Mouse (Mus musculus) liver, embryonic 11.5 days (tissue): ENCODE measurements around the gene Ebf1. TPM values are rescaled to one million over a fixed set of nuclear protein-coding genes. Genes with fewer than 3 reads are reported as not detected.

Source experiments
- ATAC-seq: fragments of 200-750 bp; cut with Nextera tagmentation; replicated peaks from 2 replicates; pipeline ENCODE4 v1.8.0; 2017; ENCODE audit warnings: moderate number of reproducible peaks, mild to moderate bottlenecking, moderate TSS enrichment, moderate library complexity; ENCODE audit not compliant: low FRiP score
- DNase-seq: peaks from one replicate; pipeline ENCODE4 v3.0.0-alpha.2; 2017; ENCODE audit warnings: low spot score
- H3K27ac ChIP-seq: fragments of 300-500 bp; sonication (generic); 2 replicates; pipeline ENCODE4 v1.5.1; 2014; ENCODE audit warnings: mild to moderate bottlenecking, low read depth, low read length, control low read depth
- H3K27me3 ChIP-seq: fragments of 300-500 bp; sonication (generic); replicated peaks from 2 replicates; pipeline ENCODE4 v1.6.1; 2014; ENCODE audit warnings: low read length, mixed read lengths; ENCODE audit not compliant: control insufficient read depth, insufficient read depth
- H3K36me3 ChIP-seq: fragments of 300-500 bp; sonication (generic); 2 replicates; pipeline ENCODE4 v1.6.1; 2014; ENCODE audit warnings: mild to moderate bottlenecking, low read length, moderate library complexity, mixed read lengths; ENCODE audit not compliant: control insufficient read depth, insufficient read depth
- H3K4me1 ChIP-seq: fragments of 300-500 bp; sonication (generic); replicated peaks from 2 replicates; pipeline ENCODE4 v1.6.1; 2014; ENCODE audit warnings: low read length, mixed read lengths; ENCODE audit not compliant: control insufficient read depth, insufficient read depth
- H3K4me2 ChIP-seq: fragments of 300-500 bp; sonication (generic); 2 replicates; pipeline ENCODE4 v1.6.1; 2014; ENCODE audit warnings: mild to moderate bottlenecking, control low read depth, moderate library complexity
- H3K4me3 ChIP-seq: fragments of 300-500 bp; sonication (generic); 2 replicates; pipeline ENCODE4 v1.5.1; 2014; ENCODE audit warnings: low read depth, low read length, control low read depth
- H3K9ac ChIP-seq: fragments of 300-500 bp; sonication (generic); 2 replicates; pipeline ENCODE4 v1.6.1; 2014; ENCODE audit warnings: low read depth, low read length, control low read depth
- H3K9me3 ChIP-seq: fragments of 300-500 bp; sonication (generic); 2 replicates; pipeline ENCODE4 v1.6.1; 2016; ENCODE audit warnings: low read length, inconsistent platforms, mixed read lengths; ENCODE audit not compliant: control insufficient read depth
- WGBS: fragments of 180-500 bp; shearing (Covaris S2); extraction: QIAGEN DNeasy Blood & Tissue Kit; methylation state at CpG from one replicate; pipeline ENCODE4 v1.1.7; 2014; 5-methylcytosine and 5-hydroxymethylcytosine counted together
- polyA plus RNA-seq: library from polyadenylated mRNA; unstranded; fragments of >200 nt; fragmentation: Nextera tagmentation; extraction: Ambion mirVana; gene quantifications from 2 replicates; pipeline ENCODE4 v1.2.1, GENCODE M21; 2014

Gene Ebf1
- polyA plus RNA-seq, 1 experiment from 2014 or later = 0.99 TPM

DNA sequence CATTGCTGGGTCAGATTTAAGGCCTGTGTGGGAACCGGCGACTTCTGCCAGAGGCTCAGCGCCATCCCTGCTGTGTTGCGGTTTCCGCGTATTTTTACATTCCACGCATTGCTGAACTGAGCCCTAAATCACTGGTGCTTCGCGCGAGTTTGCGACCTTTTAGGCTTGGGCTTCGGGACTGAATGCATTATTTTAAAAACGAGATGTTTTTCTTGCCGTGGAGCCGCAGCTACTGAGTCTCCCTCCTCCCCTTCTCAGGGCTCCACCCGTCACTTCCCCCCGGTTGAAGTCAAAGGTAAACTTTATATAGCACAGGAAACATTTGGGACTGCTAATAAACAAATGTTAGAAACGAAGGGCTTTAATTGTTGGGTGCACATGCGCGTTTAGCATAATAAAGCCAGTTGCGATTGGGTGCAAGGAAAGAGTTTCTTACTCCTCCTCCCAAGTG, 68.8 kb downstream of the Ebf1 start:
- no peak overlapping the region for H3K27ac ChIP-seq
- DNase-seq = no peak
- no peak overlapping the region for H3K9ac ChIP-seq
- no peaks in the 10 kb centered on the region for H3K36me3 ChIP-seq
- H3K4me2 ChIP-seq = peak overlapping the region; percentile 33; the same call in 1 of the 2 replicates
- WGBS = 30% methylated on average over 21 of the region's 21 CpGs
- H3K4me3 ChIP-seq = no peak overlapping the region
- no peaks in the 10 kb centered on the region for H3K4me1 ChIP-seq
- no peak for ATAC-seq
- H3K9me3 ChIP-seq = no peaks in the 10 kb centered on the region
- H3K27me3 ChIP-seq = no peaks in the 10 kb centered on the region

DNA sequence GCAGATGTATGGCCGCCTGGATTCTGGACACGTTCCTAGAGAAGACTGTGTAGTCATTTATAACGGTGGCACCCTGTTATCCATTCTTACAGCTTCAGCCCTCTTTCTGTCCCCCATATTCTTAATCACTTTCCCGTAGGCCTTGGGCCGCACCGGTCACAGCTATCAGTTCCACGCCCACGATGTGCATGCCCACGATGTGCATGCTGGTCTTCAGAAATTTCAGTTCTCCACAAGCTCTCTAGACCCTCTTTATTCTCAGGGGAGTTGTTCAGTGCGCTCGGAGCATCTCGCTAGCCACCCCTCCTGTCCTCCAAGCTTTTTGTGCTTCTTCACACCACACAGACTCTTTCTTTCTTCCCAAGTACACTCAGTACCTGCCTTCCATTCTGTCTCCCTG, 69.3 kb downstream of the Ebf1 start:
- Histone ChIP-seq H3K4me1 (no peaks in the 10 kb centered on the region), H3K27me3 (no peaks in the 10 kb centered on the region), H3K4me3 (no peak overlapping the region), H3K9ac (no peak overlapping the region), H3K27ac (no peak overlapping the region), H3K4me2 (no peak overlapping the region), H3K36me3 (no peaks in the 10 kb centered on the region), H3K9me3 (no peaks in the 10 kb centered on the region)
- ATAC-seq = no peak
- WGBS = 72% methylated on average over 12 of the region's 12 CpGs
- no peak for DNase-seq

DNA sequence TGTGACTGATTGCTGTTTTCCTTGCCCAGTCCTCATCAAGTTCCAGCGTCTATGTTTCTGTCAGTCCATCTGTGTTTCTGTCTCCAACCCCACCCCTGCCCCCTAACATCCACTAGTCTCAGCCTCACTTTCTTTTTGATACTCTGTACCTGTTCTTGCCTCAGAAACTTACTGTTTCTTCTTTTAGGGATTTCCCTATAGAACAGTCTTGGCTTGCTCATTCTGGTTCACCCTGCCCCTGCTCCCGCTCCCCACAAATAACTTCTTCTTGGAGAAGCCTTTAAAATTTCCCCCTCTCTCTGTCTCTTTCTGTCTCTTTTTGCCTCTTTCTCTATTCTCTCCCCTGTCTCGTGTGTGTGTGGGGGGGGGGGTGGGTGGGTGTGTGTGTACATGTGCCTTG, 71.4 kb downstream of the Ebf1 start:
- Histone ChIP-seq H3K36me3 (no peaks in the 10 kb centered on the region), H3K27ac (no peak overlapping the region), H3K4me1 (no peaks in the 10 kb centered on the region), H3K4me3 (no peak overlapping the region), H3K9ac (no peak overlapping the region), H3K4me2 (no peak overlapping the region), H3K27me3 (no peaks in the 10 kb centered on the region), H3K9me3 (no peaks in the 10 kb centered on the region)
- DNase-seq = no peak
- ATAC-seq = no peak
- 72% methylated on average over 3 of the region's 3 CpGs for WGBS

DNA sequence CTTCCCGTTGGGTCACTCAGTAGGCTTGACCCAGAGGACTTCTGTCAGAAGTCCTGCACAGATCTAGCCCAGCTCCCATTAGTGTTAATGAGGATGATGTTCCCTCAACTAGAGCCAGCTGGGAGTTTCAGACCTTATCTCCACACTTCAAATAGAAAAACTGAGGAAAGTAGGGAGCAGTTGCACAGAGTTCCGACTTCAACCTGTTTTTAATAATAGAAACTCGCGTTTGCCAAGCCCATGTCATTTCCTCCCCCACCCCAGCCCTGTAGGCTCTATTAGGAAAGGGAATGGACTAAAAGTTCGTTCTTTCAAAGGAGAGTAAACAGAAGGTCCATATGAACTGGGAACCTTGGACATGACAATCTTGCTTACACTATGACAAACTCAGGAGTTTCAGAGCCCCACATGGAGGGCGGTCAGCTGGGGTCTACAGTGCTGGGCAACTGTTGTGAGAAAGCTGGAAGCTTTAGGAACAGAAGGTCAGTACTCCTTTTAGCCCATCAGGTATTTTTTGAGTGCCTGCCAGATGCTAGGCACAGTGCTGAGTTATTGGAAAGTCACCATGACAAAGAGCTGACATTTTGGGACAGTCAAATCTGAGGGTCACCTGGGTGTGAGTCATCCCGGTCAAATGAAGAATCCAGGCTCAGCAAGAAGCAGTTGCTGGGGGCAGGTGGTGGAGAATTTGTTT, 72.6 kb downstream of the Ebf1 start:
- DNase-seq = no peak
- Histone ChIP-seq H3K4me1 (no peaks in the 10 kb centered on the region), H3K27me3 (no peaks in the 10 kb centered on the region), H3K9ac (no peak overlapping the region), H3K27ac (no peak overlapping the region), H3K4me2 (no peak overlapping the region), H3K4me3 (no peak overlapping the region), H3K36me3 (no peaks in the 10 kb centered on the region), H3K9me3 (no peaks in the 10 kb centered on the region)
- no peak for ATAC-seq
- 76% methylated on average over 7 of the region's 7 CpGs for WGBS

DNA sequence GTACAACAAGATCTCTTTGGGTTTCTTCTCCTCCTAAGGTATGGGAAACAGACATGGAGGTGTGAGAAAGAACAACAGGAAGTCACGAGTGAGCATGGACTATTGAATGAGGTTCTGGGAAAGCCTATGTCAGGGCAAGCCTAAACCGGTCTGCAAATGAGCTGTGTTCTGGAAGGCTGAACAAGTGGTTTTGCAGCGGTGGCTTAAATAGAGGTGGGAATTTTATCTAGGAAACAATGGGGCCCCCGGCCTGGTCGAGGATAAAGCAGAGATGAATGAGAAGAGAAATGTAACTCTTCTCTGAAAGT, 73.1 kb downstream of the Ebf1 start:
- Histone ChIP-seq H3K36me3 (no peaks in the 10 kb centered on the region), H3K27ac (no peak overlapping the region), H3K4me1 (no peaks in the 10 kb centered on the region), H3K4me2 (no peak overlapping the region), H3K27me3 (no peaks in the 10 kb centered on the region), H3K4me3 (no peak overlapping the region), H3K9me3 (no peaks in the 10 kb centered on the region), H3K9ac (no peak overlapping the region)
- WGBS = 76% methylated on average over 5 of the region's 5 CpGs
- ATAC-seq (no peak), DNase-seq (no peak)

DNA sequence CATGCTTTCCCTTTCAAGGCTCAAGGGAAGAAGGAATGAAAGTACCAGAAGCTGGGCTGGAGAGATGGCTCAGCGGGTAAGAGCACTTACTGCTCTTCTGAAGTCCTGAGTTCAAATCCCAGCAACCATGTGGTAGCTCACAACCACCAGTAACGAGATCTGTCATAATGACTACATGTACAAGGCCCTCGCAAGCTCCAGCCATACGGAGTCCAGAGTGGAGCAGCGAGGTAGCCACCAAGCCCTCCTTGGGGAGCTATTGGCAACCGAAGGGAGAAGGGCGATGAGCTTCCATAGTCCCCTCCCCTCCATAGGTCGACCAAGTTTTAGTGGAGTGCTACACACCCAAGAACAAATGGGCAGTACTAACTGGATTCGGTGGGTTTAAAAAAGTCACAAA, 78.3 kb downstream of the Ebf1 start:
- ATAC-seq (no peak), DNase-seq (no peak)
- H3K27ac ChIP-seq = no peak overlapping the region
- no peaks in the 10 kb centered on the region for H3K36me3 ChIP-seq
- 91% methylated on average over 9 of the region's 9 CpGs for WGBS
- no peaks in the 10 kb centered on the region for H3K27me3 ChIP-seq
- no peak overlapping the region for H3K9ac ChIP-seq
- H3K4me2 ChIP-seq = no peak overlapping the region
- H3K4me3 ChIP-seq = no peak overlapping the region
- H3K4me1 ChIP-seq = no peaks in the 10 kb centered on the region
- no peaks in the 10 kb centered on the region for H3K9me3 ChIP-seq

DNA sequence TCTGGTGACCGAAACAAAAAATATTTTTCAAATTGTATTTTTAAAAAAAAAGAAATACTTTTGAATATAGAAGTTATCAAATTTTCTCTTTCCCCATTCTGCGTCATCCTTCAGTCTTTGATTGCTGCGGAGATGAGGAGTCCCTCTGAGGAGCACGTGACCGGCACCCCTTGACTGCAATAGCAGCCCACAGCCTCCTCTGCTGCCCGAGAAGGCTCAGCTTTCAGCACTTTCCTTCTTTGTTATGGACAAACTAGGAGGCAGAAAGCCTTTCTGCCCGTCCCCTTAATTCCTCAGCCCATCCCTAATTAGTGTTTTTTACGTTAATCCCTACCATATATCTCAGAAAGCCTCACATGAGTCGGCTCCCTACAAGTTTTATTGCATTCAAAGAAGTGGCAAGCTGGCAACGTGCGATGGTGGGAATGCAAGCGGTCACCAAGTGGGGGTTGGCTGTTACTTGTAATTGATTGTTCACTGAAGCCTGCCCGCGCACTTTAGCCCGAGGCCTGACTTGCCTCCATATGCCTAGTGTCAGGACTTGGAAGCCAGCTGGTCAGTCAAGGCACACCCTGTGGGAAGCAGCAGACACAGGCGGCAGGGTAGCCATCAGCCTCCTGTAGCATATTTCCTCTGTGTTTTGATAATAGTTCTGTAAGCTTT, 79.6 kb downstream of the Ebf1 start:
- Histone ChIP-seq H3K9ac (no peak overlapping the region), H3K27me3 (no peaks in the 10 kb centered on the region), H3K36me3 (no peaks in the 10 kb centered on the region), H3K4me3 (no peak overlapping the region), H3K27ac (no peak overlapping the region), H3K4me1 (no peaks in the 10 kb centered on the region), H3K4me2 (peak overlapping the region; percentile 23), H3K9me3 (no peaks in the 10 kb centered on the region)
- WGBS = 21% methylated on average over 16 of the region's 16 CpGs
- DNase-seq (no peak), ATAC-seq (no peak)

DNA sequence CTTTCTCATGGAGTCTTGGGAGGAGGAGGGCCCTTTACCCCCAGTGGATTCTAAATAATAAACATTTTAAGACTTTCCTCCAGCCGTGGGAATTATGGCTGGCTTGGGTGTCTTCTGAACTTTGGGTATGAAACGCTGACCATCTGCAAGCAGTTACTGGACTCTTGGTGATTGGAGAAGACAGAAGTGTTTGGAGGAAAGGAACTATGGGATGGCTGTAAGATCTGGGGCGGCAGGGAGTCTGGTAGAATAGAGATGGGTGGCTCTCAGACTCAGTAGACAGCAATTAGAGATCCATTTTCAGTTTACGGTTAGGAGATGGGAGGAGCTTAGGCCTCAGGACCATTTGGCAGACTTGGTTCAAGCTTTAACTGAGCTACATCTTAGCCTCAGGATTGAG, 83.1 kb downstream of the Ebf1 start:
- H3K4me1 ChIP-seq = no peaks in the 10 kb centered on the region
- no peak for DNase-seq
- no peaks in the 10 kb centered on the region for H3K27me3 ChIP-seq
- WGBS = 75% methylated on average over 4 of the region's 4 CpGs
- H3K9ac ChIP-seq = no peak overlapping the region
- no peaks in the 10 kb centered on the region for H3K9me3 ChIP-seq
- H3K27ac ChIP-seq = no peak overlapping the region
- H3K4me2 ChIP-seq = no peak overlapping the region
- no peaks in the 10 kb centered on the region for H3K36me3 ChIP-seq
- no peak overlapping the region for H3K4me3 ChIP-seq
- no peak for ATAC-seq

DNA sequence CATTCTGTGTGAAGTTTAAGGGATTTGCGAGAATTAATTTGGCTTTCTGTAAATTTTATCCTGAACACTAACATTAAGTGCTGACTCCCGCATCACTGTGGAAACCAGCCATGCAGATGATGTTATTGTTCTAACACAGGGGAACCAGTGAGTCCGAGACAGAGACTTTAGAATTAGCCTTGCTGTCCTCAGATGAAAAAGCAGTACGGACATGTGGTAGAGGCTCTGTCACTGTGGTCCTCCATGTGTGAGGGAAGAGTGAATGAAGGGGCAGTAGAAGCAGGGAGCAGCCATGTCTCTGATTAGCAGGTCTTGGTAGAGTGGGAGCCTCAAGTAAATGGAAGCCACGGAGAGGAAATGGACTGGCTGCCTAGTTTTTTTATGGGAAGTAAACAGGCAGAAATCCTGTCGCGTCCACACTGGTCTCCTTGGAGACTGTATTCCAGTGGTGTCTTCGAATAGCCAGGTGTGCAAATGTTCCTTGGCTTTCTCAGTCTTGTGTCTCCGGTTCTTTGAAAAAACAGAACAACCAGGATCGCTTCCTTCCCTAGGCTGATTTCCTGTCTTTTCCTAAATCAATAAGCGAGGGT, 84.2 kb downstream of the Ebf1 start:
- no peaks in the 10 kb centered on the region for H3K36me3 ChIP-seq
- H3K27ac ChIP-seq = no peak overlapping the region
- H3K4me2 ChIP-seq = no peak overlapping the region
- no peak overlapping the region for H3K9ac ChIP-seq
- no peak overlapping the region for H3K4me3 ChIP-seq
- H3K9me3 ChIP-seq = no peaks in the 10 kb centered on the region
- no peaks in the 10 kb centered on the region for H3K27me3 ChIP-seq
- ATAC-seq (no peak), DNase-seq (no peak)
- WGBS = 73% methylated on average over 11 of the region's 11 CpGs
- no peaks in the 10 kb centered on the region for H3K4me1 ChIP-seq
